Mouse (Mus musculus): ENCODE results near the gene Car10.

Car10 gene

GRCm38 (mm10) chr11:93123691-93124090 lies 25.9 kb downstream of the Car10 start:
- no peak for DNase-seq (ENCODE audit: low read depth, low spot score)
- Histone ChIP-seq H3K36me3 (ENCODE audit: control insufficient read depth, insufficient read depth, low read length, poor library complexity, severe bottlenecking) (no peaks in the 10 kb centered on the region), H3K27me3 (ENCODE audit: control insufficient read depth, insufficient read depth, low read length, poor library complexity, severe bottlenecking) (no peaks in the 10 kb centered on the region)

GRCm38 (mm10) chr11:93126466-93126865 lies 28.6 kb downstream of the Car10 start:
- DNase-seq (ENCODE audit: low read depth, low spot score): no peak
- Histone ChIP-seq H3K36me3 (ENCODE audit: control insufficient read depth, insufficient read depth, low read length, poor library complexity, severe bottlenecking) (no peaks in the 10 kb centered on the region), H3K27me3 (ENCODE audit: control insufficient read depth, insufficient read depth, low read length, poor library complexity, severe bottlenecking) (no peaks in the 10 kb centered on the region)

- Histone ChIP-seq H3K36me3 (ENCODE audit: control insufficient read depth, insufficient read depth, low read length, poor library complexity, severe bottlenecking) (no peaks in the 10 kb centered on the region), H3K27me3 (ENCODE audit: control insufficient read depth, insufficient read depth, low read length, poor library complexity, severe bottlenecking) (no peaks in the 10 kb centered on the region)
- no peak for DNase-seq (ENCODE audit: low read depth, low spot score)
These were observed 30.7 kb downstream of the Car10 start for GRCm38 (mm10) chr11:93128481-93128880.

GRCm38 (mm10) chr11:93137841-93138240 lies 40.0 kb downstream of the Car10 start:
- Histone ChIP-seq H3K36me3 (ENCODE audit: control insufficient read depth, insufficient read depth, low read length, poor library complexity, severe bottlenecking) (no peaks in the 10 kb centered on the region), H3K27me3 (ENCODE audit: control insufficient read depth, insufficient read depth, low read length, poor library complexity, severe bottlenecking) (no peaks in the 10 kb centered on the region)
- no peak for DNase-seq (ENCODE audit: low read depth, low spot score)

GRCm38 (mm10) chr11:93141727-93142126 lies 43.9 kb downstream of the Car10 start:
- Histone ChIP-seq H3K27me3 (ENCODE audit: control insufficient read depth, insufficient read depth, low read length, poor library complexity, severe bottlenecking) (no peaks in the 10 kb centered on the region), H3K36me3 (ENCODE audit: control insufficient read depth, insufficient read depth, low read length, poor library complexity, severe bottlenecking) (no peaks in the 10 kb centered on the region)
- DNase-seq (ENCODE audit: low read depth, low spot score): no peak

- Histone ChIP-seq H3K27me3 (ENCODE audit: control insufficient read depth, insufficient read depth, low read length, poor library complexity, severe bottlenecking) (no peaks in the 10 kb centered on the region), H3K36me3 (ENCODE audit: control insufficient read depth, insufficient read depth, low read length, poor library complexity, severe bottlenecking) (no peaks in the 10 kb centered on the region)
- no peak for DNase-seq (ENCODE audit: low read depth, low spot score)
These were observed 46.7 kb downstream of the Car10 start for GRCm38 (mm10) chr11:93144544-93144943.

GRCm38 (mm10) chr11:93154910-93155309 lies 57.1 kb downstream of the Car10 start:
- no peak for DNase-seq (ENCODE audit: low read depth, low spot score)
- H3K36me3 ChIP-seq (ENCODE audit: control insufficient read depth, insufficient read depth, low read length, poor library complexity, severe bottlenecking): no peaks in the 10 kb centered on the region
- no peaks in the 10 kb centered on the region for H3K27me3 ChIP-seq (ENCODE audit: control insufficient read depth, insufficient read depth, low read length, poor library complexity, severe bottlenecking)

- H3K27me3 ChIP-seq (ENCODE audit: control insufficient read depth, insufficient read depth, low read length, poor library complexity, severe bottlenecking): no peaks in the 10 kb centered on the region
- DNase-seq (ENCODE audit: low read depth, low spot score): no peak
- no peaks in the 10 kb centered on the region for H3K36me3 ChIP-seq (ENCODE audit: control insufficient read depth, insufficient read depth, low read length, poor library complexity, severe bottlenecking)
These were observed 74.6 kb downstream of the Car10 start for GRCm38 (mm10) chr11:93172430-93172829.

GRCm38 (mm10) chr11:93173533-93174308 lies 75.9 kb downstream of the Car10 start:
- Histone ChIP-seq H3K36me3 (ENCODE audit: control insufficient read depth, insufficient read depth, low read length, poor library complexity, severe bottlenecking) (no peaks in the 10 kb centered on the region), H3K27me3 (ENCODE audit: control insufficient read depth, insufficient read depth, low read length, poor library complexity, severe bottlenecking) (no peaks in the 10 kb centered on the region)
- DNase-seq (ENCODE audit: low read depth, low spot score): no peak

GRCm38 (mm10) chr11:93185477-93185876 lies 87.6 kb downstream of the Car10 start:
- Histone ChIP-seq H3K36me3 (ENCODE audit: control insufficient read depth, insufficient read depth, low read length, poor library complexity, severe bottlenecking) (no peaks in the 10 kb centered on the region), H3K27me3 (ENCODE audit: control insufficient read depth, insufficient read depth, low read length, poor library complexity, severe bottlenecking) (no peaks in the 10 kb centered on the region)
- DNase-seq (ENCODE audit: low read depth, low spot score): no peak

- Histone ChIP-seq H3K27me3 (ENCODE audit: control insufficient read depth, insufficient read depth, low read length, poor library complexity, severe bottlenecking) (no peaks in the 10 kb centered on the region), H3K36me3 (ENCODE audit: control insufficient read depth, insufficient read depth, low read length, poor library complexity, severe bottlenecking) (no peaks in the 10 kb centered on the region)
- DNase-seq (ENCODE audit: low read depth, low spot score): no peak
These were observed 88.3 kb downstream of the Car10 start for GRCm38 (mm10) chr11:93186163-93186562.

- Histone ChIP-seq H3K36me3 (ENCODE audit: control insufficient read depth, insufficient read depth, low read length, poor library complexity, severe bottlenecking) (no peaks in the 10 kb centered on the region), H3K27me3 (ENCODE audit: control insufficient read depth, insufficient read depth, low read length, poor library complexity, severe bottlenecking) (no peaks in the 10 kb centered on the region)
- no peak for DNase-seq (ENCODE audit: low read depth, low spot score)
These were observed 90.8 kb downstream of the Car10 start for GRCm38 (mm10) chr11:93188621-93189020.

- no peaks in the 10 kb centered on the region for H3K36me3 ChIP-seq (ENCODE audit: control insufficient read depth, insufficient read depth, low read length, poor library complexity, severe bottlenecking)
- no peaks in the 10 kb centered on the region for H3K27me3 ChIP-seq (ENCODE audit: control insufficient read depth, insufficient read depth, low read length, poor library complexity, severe bottlenecking)
- DNase-seq (ENCODE audit: low read depth, low spot score): no peak
These were observed 102.2 kb downstream of the Car10 start for GRCm38 (mm10) chr11:93200046-93200445.

- no peaks in the 10 kb centered on the region for H3K36me3 ChIP-seq (ENCODE audit: control insufficient read depth, insufficient read depth, low read length, poor library complexity, severe bottlenecking)
- H3K27me3 ChIP-seq (ENCODE audit: control insufficient read depth, insufficient read depth, low read length, poor library complexity, severe bottlenecking): no peaks in the 10 kb centered on the region
- no peak for DNase-seq (ENCODE audit: low read depth, low spot score)
These were observed 119.6 kb downstream of the Car10 start for GRCm38 (mm10) chr11:93217457-93217856.

- DNase-seq (ENCODE audit: low read depth, low spot score): no peak
- Histone ChIP-seq H3K27me3 (ENCODE audit: control insufficient read depth, insufficient read depth, low read length, poor library complexity, severe bottlenecking) (no peaks in the 10 kb centered on the region), H3K36me3 (ENCODE audit: control insufficient read depth, insufficient read depth, low read length, poor library complexity, severe bottlenecking) (no peaks in the 10 kb centered on the region)
These were observed 132.2 kb downstream of the Car10 start for GRCm38 (mm10) chr11:93230057-93230456.

- Histone ChIP-seq H3K27me3 (ENCODE audit: control insufficient read depth, insufficient read depth, low read length, poor library complexity, severe bottlenecking) (no peaks in the 10 kb centered on the region), H3K36me3 (ENCODE audit: control insufficient read depth, insufficient read depth, low read length, poor library complexity, severe bottlenecking) (no peaks in the 10 kb centered on the region)
- DNase-seq (ENCODE audit: low read depth, low spot score): no peak
These were observed 152.0 kb downstream of the Car10 start for GRCm38 (mm10) chr11:93249771-93250265.

Data from splenic B cell, adult 2 months (primary cell).